Mouse (Mus musculus) liver, postnatal 0 days (tissue): ENCODE measurements at regions not wholly inside any gene's neighbourhood (a gene's known extent, or its start where the extent isn't known, plus 50 kb on each side); places are given as distances from the start of the nearest gene placed in this dataset.

Experiments
- ATAC-seq: fragments of 200-750 bp; cut with Nextera tagmentation; 2 replicates; pipeline ENCODE4 v1.8.0; 2017; ENCODE audit warnings: mild to moderate bottlenecking, moderate library complexity
- DNase-seq: peaks from one replicate; pipeline ENCODE4 v3.0.0-alpha.2; 2016
- H3K27ac ChIP-seq: fragments of 300-500 bp; sonication (generic); 2 replicates; pipeline ENCODE4 v1.5.1; 2014; ENCODE audit warnings: antibody characterized with exemption, moderate library complexity, mild to moderate bottlenecking, low read depth
- H3K27me3 ChIP-seq: fragments of 300-500 bp; sonication (generic); 2 replicates; pipeline ENCODE4 v1.6.1; 2014; ENCODE audit warnings: low read length, control low read depth, mixed read lengths; ENCODE audit not compliant: insufficient read depth
- H3K36me3 ChIP-seq: fragments of 300-500 bp; sonication (generic); replicated peaks from 2 replicates; pipeline ENCODE4 v1.6.1; 2014; ENCODE audit warnings: mild to moderate bottlenecking, control low read depth, low read length, moderate library complexity, mixed read lengths; ENCODE audit not compliant: insufficient read depth
- H3K4me1 ChIP-seq: fragments of 300-500 bp; sonication (generic); 2 replicates; pipeline ENCODE4 v1.6.1; 2014; ENCODE audit warnings: antibody characterized with exemption, mild to moderate bottlenecking, control low read depth; ENCODE audit not compliant: insufficient read depth
- H3K4me2 ChIP-seq: fragments of 300-500 bp; sonication (generic); 2 replicates; pipeline ENCODE4 v1.6.1; 2014; ENCODE audit warnings: low read depth, mild to moderate bottlenecking, low read length, moderate library complexity, mixed read lengths
- H3K4me3 ChIP-seq: fragments of 300-500 bp; sonication (generic); 2 replicates; pipeline ENCODE4 v1.5.1; 2014; ENCODE audit warnings: low read depth, low read length
- H3K9ac ChIP-seq: fragments of 300-500 bp; sonication (generic); replicated peaks from 2 replicates; pipeline ENCODE4 v1.6.1; 2014; ENCODE audit warnings: mild to moderate bottlenecking, moderate library complexity
- H3K9me3 ChIP-seq: fragments of 300-500 bp; sonication (generic); 2 replicates; pipeline ENCODE4 v1.6.1; 2016; ENCODE audit warnings: mild to moderate bottlenecking, control low read depth, low read length, mixed read lengths
- CTCF ChIP-seq: sonication (generic); IDR thresholded peaks from 2 replicates; pipeline ENCODE4 v1.5.1; 2016; ENCODE audit warnings: antibody characterized with exemption, low read depth
- EP300 ChIP-seq: IDR thresholded peaks from 2 replicates; pipeline ENCODE4 v1.6.1; 2016; ENCODE audit warnings: antibody characterized with exemption, low read depth, mild to moderate bottlenecking
- WGBS: fragments of 180-500 bp; shearing (Covaris S2); extraction: QIAGEN DNeasy Blood & Tissue Kit; methylation state at CpG from one replicate; pipeline ENCODE4 v1.1.7; 2014; ENCODE audit not compliant: insufficient replicate concordance; 5-methylcytosine and 5-hydroxymethylcytosine counted together

DNA sequence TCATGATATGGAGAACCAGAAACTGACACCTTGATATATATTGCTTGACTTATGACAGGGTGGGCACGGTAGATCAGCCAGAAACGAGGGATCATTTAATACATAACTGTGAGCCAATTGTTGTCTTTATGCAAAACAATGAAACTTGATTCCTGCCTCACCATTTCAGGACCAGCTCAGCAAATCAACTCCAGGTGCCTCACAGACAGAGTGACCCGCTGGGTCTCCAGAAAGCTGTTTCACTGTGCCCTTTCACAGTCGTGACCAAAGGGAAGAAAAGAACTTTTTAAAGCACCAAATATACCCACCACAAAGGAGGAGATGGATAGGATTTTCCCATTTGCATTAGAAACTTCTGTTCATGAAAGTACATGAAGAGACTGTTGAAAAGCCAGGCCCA is 443.0 kb upstream of the Mki67 start:
- no peaks in the 10 kb centered on the region for H3K4me1 ChIP-seq
- no peaks in the 10 kb centered on the region for H3K36me3 ChIP-seq
- no peak overlapping the region for H3K27ac ChIP-seq
- no peak overlapping the region for H3K9ac ChIP-seq
- H3K9me3 ChIP-seq = no peaks in the 10 kb centered on the region
- DNase-seq = no peak
- 54% methylated on average over 4 of the region's 4 CpGs for WGBS
- no peak overlapping the region for H3K4me2 ChIP-seq
- TF ChIP-seq EP300 (no peak), CTCF (no peak)
- ATAC-seq = no peak
- no peak overlapping the region for H3K4me3 ChIP-seq
- H3K27me3 ChIP-seq = no peaks in the 10 kb centered on the region

DNA sequence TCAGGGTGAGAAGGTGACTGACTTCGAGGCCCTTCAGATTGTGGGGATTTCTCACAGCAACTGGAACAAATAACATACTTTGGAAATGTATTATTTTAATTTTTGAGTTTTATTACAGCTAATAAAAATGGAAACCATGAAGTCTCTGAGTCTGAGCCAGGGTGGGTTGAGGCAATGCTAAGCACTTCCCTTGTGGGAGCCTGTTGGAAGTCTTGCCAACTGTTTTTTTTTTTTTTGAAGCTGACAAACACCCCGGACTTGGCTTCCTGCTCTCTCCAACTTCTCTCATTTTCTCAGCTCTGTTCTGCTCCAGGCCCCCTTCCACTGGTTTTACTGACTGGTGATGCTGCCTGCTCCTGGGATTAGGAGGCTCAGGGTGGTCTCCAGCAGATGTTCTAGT is 445.4 kb upstream of the Mki67 start:
- Histone ChIP-seq H3K27ac (no peak overlapping the region), H3K9ac (no peak overlapping the region), H3K27me3 (no peaks in the 10 kb centered on the region), H3K36me3 (no peaks in the 10 kb centered on the region), H3K4me3 (no peak overlapping the region), H3K4me1 (no peaks in the 10 kb centered on the region), H3K4me2 (no peak overlapping the region), H3K9me3 (no peaks in the 10 kb centered on the region)
- DNase-seq (no peak), ATAC-seq (no peak)
- 56% methylated on average over 2 of the region's 2 CpGs for WGBS
- no peak for TF ChIP-seq EP300
- no peak for TF ChIP-seq CTCF

DNA sequence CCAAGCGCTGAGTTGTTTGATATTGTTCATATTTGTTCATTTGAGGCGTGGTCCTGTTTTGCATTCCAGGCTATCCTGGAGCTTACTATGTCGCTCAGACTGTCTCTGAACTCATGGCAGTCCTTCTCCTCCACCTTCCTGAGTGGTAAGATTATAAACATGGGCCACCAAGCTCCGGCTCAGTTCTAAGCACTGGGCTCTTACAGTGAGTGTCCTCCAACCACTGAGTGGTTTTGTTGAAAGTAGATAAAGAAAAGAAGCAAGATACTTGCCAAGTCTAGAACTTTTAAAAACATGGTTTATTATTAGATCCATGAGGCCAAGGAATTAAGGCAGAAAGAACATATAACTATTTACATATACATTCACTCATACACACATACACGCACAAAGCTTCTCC is 448.7 kb upstream of the Mki67 start:
- Histone ChIP-seq H3K9me3 (no peaks in the 10 kb centered on the region), H3K4me2 (no peak overlapping the region), H3K9ac (no peak overlapping the region), H3K27me3 (no peaks in the 10 kb centered on the region), H3K27ac (no peak overlapping the region), H3K4me1 (no peaks in the 10 kb centered on the region), H3K36me3 (no peaks in the 10 kb centered on the region), H3K4me3 (no peak overlapping the region)
- DNase-seq (no peak), ATAC-seq (no peak)
- no peak for TF ChIP-seq CTCF
- TF ChIP-seq EP300 = no peak
- WGBS = 73% methylated on average over 5 of the region's 5 CpGs

DNA sequence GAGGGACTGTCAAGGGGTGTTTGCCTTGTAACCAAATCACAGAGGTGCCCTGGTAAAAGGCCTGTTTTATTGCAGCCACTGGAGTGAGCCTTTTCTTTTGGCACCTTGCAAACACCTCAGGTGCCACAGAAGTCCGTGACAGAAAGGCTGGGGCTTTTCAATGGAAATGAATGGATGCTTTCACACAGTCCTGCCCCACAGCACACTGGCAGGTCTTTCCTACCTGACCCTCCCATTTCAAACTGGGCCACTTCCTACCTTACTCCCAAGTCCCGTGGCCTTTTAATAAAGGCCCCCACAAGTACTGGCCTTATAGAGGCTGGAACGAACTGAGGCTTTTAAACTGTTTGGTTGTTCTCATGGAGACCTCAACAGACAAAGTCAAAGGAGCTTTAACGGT is 453.1 kb upstream of the Mki67 start:
- H3K4me2 ChIP-seq = no peak overlapping the region
- ATAC-seq (no peak), DNase-seq (no peak)
- H3K9ac ChIP-seq = no peak overlapping the region
- no peaks in the 10 kb centered on the region for H3K27me3 ChIP-seq
- TF ChIP-seq CTCF = no peak
- no peak for TF ChIP-seq EP300
- H3K4me3 ChIP-seq = no peak overlapping the region
- no peaks in the 10 kb centered on the region for H3K36me3 ChIP-seq
- H3K4me1 ChIP-seq = no peaks in the 10 kb centered on the region
- H3K27ac ChIP-seq = no peak overlapping the region
- WGBS = 59% methylated on average over 4 of the region's 4 CpGs
- H3K9me3 ChIP-seq = no peaks in the 10 kb centered on the region

DNA sequence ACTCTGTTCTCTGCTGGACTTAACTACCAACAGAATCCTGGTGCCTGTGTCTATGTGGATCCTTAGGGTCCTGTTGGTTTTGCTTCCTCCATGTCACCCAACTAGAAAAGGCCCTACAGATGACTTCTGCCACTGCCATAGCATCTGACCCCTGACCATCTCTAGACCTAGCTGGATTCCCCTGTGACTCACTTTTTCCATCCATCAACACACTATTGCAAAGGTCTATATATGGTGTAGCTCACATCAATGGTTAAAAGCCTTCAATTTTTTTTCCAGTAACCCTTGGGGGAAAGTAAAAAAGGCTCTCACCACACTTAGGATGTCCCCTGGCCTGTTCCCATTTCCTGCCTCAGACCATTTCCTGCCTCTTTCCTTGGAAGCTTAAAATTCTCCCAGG is 460.2 kb upstream of the Mki67 start:
- Histone ChIP-seq H3K4me2 (no peak overlapping the region), H3K4me1 (no peaks in the 10 kb centered on the region), H3K9me3 (peaks cover 2% of the 10 kb centered on the region; the same call in 1 of the 2 replicates), H3K4me3 (no peak overlapping the region), H3K36me3 (no peaks in the 10 kb centered on the region), H3K9ac (no peak overlapping the region), H3K27me3 (no peaks in the 10 kb centered on the region), H3K27ac (no peak overlapping the region)
- no peak for ATAC-seq
- TF ChIP-seq CTCF = no peak
- TF ChIP-seq EP300 = no peak
- DNase-seq = no peak

DNA sequence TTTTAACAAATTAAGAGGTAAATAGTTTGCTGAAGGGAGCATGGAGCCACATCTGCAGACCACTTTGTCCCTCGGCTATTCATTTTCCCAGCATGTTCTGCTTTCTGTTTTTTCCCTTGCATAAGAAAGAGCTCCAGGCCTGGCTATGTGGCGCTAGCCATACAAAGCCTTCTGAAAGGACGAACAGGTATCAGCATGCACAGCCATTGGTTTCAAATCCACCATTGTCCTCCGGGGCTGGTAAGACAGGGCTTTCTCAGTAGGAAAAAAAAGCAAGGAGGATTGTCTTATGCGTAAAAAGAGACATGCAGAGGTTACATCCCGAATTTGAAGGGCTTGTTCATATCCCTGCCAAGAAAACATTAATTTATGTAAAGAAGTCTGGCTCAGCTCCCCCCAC is 464.8 kb upstream of the Mki67 start:
- Histone ChIP-seq H3K4me1 (no peaks in the 10 kb centered on the region), H3K9ac (no peak overlapping the region), H3K36me3 (no peaks in the 10 kb centered on the region), H3K9me3 (peaks cover 2% of the 10 kb centered on the region; the same call in 1 of the 2 replicates), H3K4me2 (no peak overlapping the region), H3K4me3 (no peak overlapping the region), H3K27ac (no peak overlapping the region), H3K27me3 (no peaks in the 10 kb centered on the region)
- WGBS = 66% methylated on average over 6 of the region's 6 CpGs
- TF ChIP-seq CTCF = no peak
- no peak for TF ChIP-seq EP300
- DNase-seq (no peak), ATAC-seq (no peak)

DNA sequence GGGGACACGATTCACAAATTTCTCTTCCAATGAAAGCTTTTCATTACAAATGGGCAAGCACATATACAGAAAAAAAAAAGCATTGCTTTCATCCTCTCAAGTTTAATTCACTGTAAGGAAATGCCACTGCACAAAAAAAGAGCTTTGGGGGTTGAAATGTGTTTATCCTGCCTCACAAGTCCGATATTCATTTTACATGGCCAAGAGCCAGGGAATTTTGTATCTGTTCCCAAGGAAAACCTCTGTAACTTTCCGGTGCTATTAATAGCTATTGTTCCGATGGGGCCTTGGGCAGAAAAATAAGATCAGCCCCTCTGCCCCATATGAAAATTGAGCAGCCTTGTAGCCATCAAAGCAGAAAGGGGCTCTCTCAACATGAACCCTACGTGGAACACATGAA is 465.9 kb upstream of the Mki67 start:
- WGBS = 71% methylated on average over 5 of the region's 5 CpGs
- TF ChIP-seq EP300 (no peak), CTCF (no peak)

More for the DNA sequence above, 465.9 kb upstream of the Mki67 start:
- ATAC-seq (no peak), DNase-seq (no peak)
- Histone ChIP-seq H3K4me3 (no peak overlapping the region), H3K36me3 (no peaks in the 10 kb centered on the region), H3K4me1 (no peaks in the 10 kb centered on the region), H3K27me3 (no peaks in the 10 kb centered on the region), H3K9ac (no peak overlapping the region), H3K4me2 (no peak overlapping the region), H3K9me3 (peaks cover 2% of the 10 kb centered on the region; the same call in 1 of the 2 replicates), H3K27ac (no peak overlapping the region)
